Mouse (Mus musculus) thymus, postnatal 0 days (tissue): ENCODE results near the gene Gm17651. TPM values are rescaled to one million over a fixed set of nuclear protein-coding genes. Genes with fewer than 3 reads are reported as not detected.

Experiments used
- DNase-seq: peaks from one replicate; pipeline ENCODE4 v3.0.0-alpha.2; 2015; ENCODE audit warnings: low spot score
- polyA plus RNA-seq: library from polyadenylated mRNA; unstranded; fragments of >200 nt; fragmentation: Nextera tagmentation; extraction: Ambion mirVana; gene quantifications from 2 replicates; pipeline ENCODE4 v1.2.1, GENCODE M21; 2015

Gm17651 gene
- polyA plus RNA-seq, 1 experiment from 2014 or later = not detected

- peak; percentile 86 for DNase-seq
Observed at GRCm38 (mm10) chr3:97680631-97681320, 6.3 kb upstream of the Gm17651 start.

- no peak for DNase-seq
Observed at GRCm38 (mm10) chr3:97678416-97678815, 3.9 kb upstream of the Gm17651 start.

- DNase-seq = no peak
Observed at GRCm38 (mm10) chr3:97676126-97676525, 1.6 kb upstream of the Gm17651 start.

- DNase-seq = no peak
Observed at GRCm38 (mm10) chr3:97667093-97667675, 7.3 kb downstream of the Gm17651 start.

GRCm38 (mm10) chr3:97666154-97666553, 8.3 kb downstream of the Gm17651 start:
- DNase-seq = no peak

- DNase-seq = no peak
Observed at GRCm38 (mm10) chr3:97665525-97665924, 9.0 kb downstream of the Gm17651 start.

GRCm38 (mm10) chr3:97661206-97661605, 13.3 kb downstream of the Gm17651 start:
- DNase-seq = no peak

- no peak for DNase-seq
Observed at GRCm38 (mm10) chr3:97659746-97660145, 14.7 kb downstream of the Gm17651 start.

- no peak for DNase-seq
Observed at GRCm38 (mm10) chr3:97658426-97659193, 15.9 kb downstream of the Gm17651 start.

- DNase-seq = peak; percentile 98
Observed at GRCm38 (mm10) chr3:97657655-97658411, 16.7 kb downstream of the Gm17651 start, which contains the start of gene Prkab2. TSS of gene Prkab2 (plus strand) at chr3:97658193.

- peak; percentile 29 for DNase-seq
Observed at GRCm38 (mm10) chr3:97654901-97655300, 19.6 kb downstream of the Gm17651 start.

- no peak for DNase-seq
Observed at GRCm38 (mm10) chr3:97653781-97654180, 20.7 kb downstream of the Gm17651 start.

GRCm38 (mm10) chr3:97651604-97652003, 22.9 kb downstream of the Gm17651 start:
- no peak for DNase-seq

GRCm38 (mm10) chr3:97649469-97649868, 25.0 kb downstream of the Gm17651 start:
- DNase-seq = no peak

- no peak for DNase-seq
Observed at GRCm38 (mm10) chr3:97649022-97649421, 25.5 kb downstream of the Gm17651 start.

- no peak for DNase-seq
Observed at GRCm38 (mm10) chr3:97648518-97648917, 26.0 kb downstream of the Gm17651 start.

GRCm38 (mm10) chr3:97642001-97642400, 32.5 kb downstream of the Gm17651 start:
- no peak for DNase-seq

GRCm38 (mm10) chr3:97641396-97641795, 33.1 kb downstream of the Gm17651 start:
- DNase-seq = no peak

- no peak for DNase-seq
Observed at GRCm38 (mm10) chr3:97634288-97634761, 40.2 kb downstream of the Gm17651 start.

GRCm38 (mm10) chr3:97633456-97633855, 41.0 kb downstream of the Gm17651 start:
- DNase-seq = no peak

GRCm38 (mm10) chr3:97631258-97631860, 43.1 kb downstream of the Gm17651 start:
- no peak for DNase-seq
